Mouse (Mus musculus) midbrain, postnatal 0 days (tissue): ENCODE results near the gene Atp8b5. TPM values are rescaled to one million over a fixed set of nuclear protein-coding genes. Genes with fewer than 3 reads are reported as not detected.
A peak's percentile ranks its signal among the peaks of the same experiment; 100 is the strongest.

Source experiments
- ATAC-seq: fragments of 200-750 bp; cut with Nextera tagmentation; 2 replicates; pipeline ENCODE4 v1.8.0; 2017; ENCODE audit warnings: moderate number of reproducible peaks, mild to moderate bottlenecking, moderate TSS enrichment, moderate library complexity; ENCODE audit not compliant: low FRiP score
- DNase-seq: peaks from one replicate; pipeline ENCODE4 v3.0.0-alpha.2; 2015; ENCODE audit warnings: low spot score
- H3K27ac ChIP-seq: fragments of 300-500 bp; sonication (generic); 2 replicates; pipeline ENCODE4 v1.5.1; 2014; ENCODE audit warnings: low read depth, mild to moderate bottlenecking, low read length, mixed read lengths
- H3K27me3 ChIP-seq: fragments of 300-500 bp; sonication (generic); 2 replicates; pipeline ENCODE4 v1.6.1; 2014; ENCODE audit warnings: low read length, control low read depth, mixed read lengths; ENCODE audit not compliant: insufficient read depth
- H3K36me3 ChIP-seq: fragments of 300-500 bp; sonication (generic); 2 replicates; pipeline ENCODE4 v1.6.1; 2014; ENCODE audit warnings: low read length, control low read depth, mixed read lengths; ENCODE audit not compliant: insufficient read depth
- H3K4me1 ChIP-seq: fragments of 300-500 bp; sonication (generic); 2 replicates; pipeline ENCODE4 v1.6.1; 2014; ENCODE audit warnings: mild to moderate bottlenecking, control low read depth, antibody characterized with exemption, low read length, mixed read lengths; ENCODE audit not compliant: insufficient read depth
- H3K4me2 ChIP-seq: fragments of 300-500 bp; sonication (generic); 2 replicates; pipeline ENCODE4 v1.6.1; 2014; ENCODE audit warnings: low read depth, mild to moderate bottlenecking, low read length, mixed read lengths; ENCODE audit not compliant: poor library complexity, severe bottlenecking
- H3K4me3 ChIP-seq: fragments of 300-500 bp; sonication (generic); 2 replicates; pipeline ENCODE4 v1.5.1; 2014; ENCODE audit warnings: low read depth, mild to moderate bottlenecking, low read length, moderate library complexity
- H3K9ac ChIP-seq: fragments of 300-500 bp; sonication (generic); replicated peaks from 2 replicates; pipeline ENCODE4 v1.6.1; 2014; ENCODE audit warnings: mild to moderate bottlenecking, low read length, moderate library complexity, mixed read lengths; ENCODE audit not compliant: poor library complexity, severe bottlenecking
- H3K9me3 ChIP-seq: fragments of 300-500 bp; sonication (generic); 2 replicates; pipeline ENCODE4 v1.6.1; 2016; ENCODE audit warnings: low read length, control low read depth
- CTCF ChIP-seq: IDR thresholded peaks from 2 replicates; pipeline ENCODE4 v1.5.1; 2016; ENCODE audit warnings: antibody characterized with exemption, mild to moderate bottlenecking
- WGBS: fragments of 180-500 bp; shearing (Covaris S2); extraction: QIAGEN DNeasy Blood & Tissue Kit; methylation state at CpG from one replicate; pipeline ENCODE4 v1.1.7; 2014; 5-methylcytosine and 5-hydroxymethylcytosine counted together
- polyA plus RNA-seq: library from polyadenylated mRNA; unstranded; fragments of >200 nt; fragmentation: Nextera tagmentation; extraction: Ambion mirVana; gene quantifications from 2 replicates; pipeline ENCODE4 v1.2.1, GENCODE M21; 2015
- total RNA-seq: library from RNA; depleted of rRNA; stranded (reverse); fragments of >200 nt; gene quantifications from 2 replicates; pipeline ENCODE4 v1.2.3, GENCODE M21; 2014

Gene Atp8b5
- total and polyA plus RNA-seq, 2 experiments from 2014 or later = 0.44 to 0.54 TPM

- ATAC-seq (no peak), DNase-seq (no peak)
- no peak for TF ChIP-seq CTCF
- no peak overlapping the region for H3K4me2 ChIP-seq
- H3K9me3 ChIP-seq = no peaks in the 10 kb centered on the region
- peaks cover 8% of the 10 kb centered on the region for H3K4me1 ChIP-seq
- no peak overlapping the region for H3K9ac ChIP-seq
- peaks cover 4% of the 10 kb centered on the region; the same call in 1 of the 2 replicates for H3K36me3 ChIP-seq
- H3K27me3 ChIP-seq = no peaks in the 10 kb centered on the region
- H3K27ac ChIP-seq = no peak overlapping the region
- no peak overlapping the region for H3K4me3 ChIP-seq
Observed at GRCm38 (mm10) chr4:43386932-43387331, 120.0 kb downstream of the Atp8b5 start.

GRCm38 (mm10) chr4:43389390-43389789 is 122.4 kb downstream of the Atp8b5 start:
- 90% methylated on average over 2 of the region's 2 CpGs for WGBS
- Histone ChIP-seq H3K36me3 (peaks cover 4% of the 10 kb centered on the region; the same call in 1 of the 2 replicates), H3K27ac (no peak overlapping the region), H3K4me2 (no peak overlapping the region), H3K9me3 (no peaks in the 10 kb centered on the region), H3K9ac (no peak overlapping the region), H3K4me1 (no peaks in the 10 kb centered on the region), H3K27me3 (no peaks in the 10 kb centered on the region), H3K4me3 (no peak overlapping the region)
- DNase-seq (no peak), ATAC-seq (no peak)
- TF ChIP-seq CTCF = no peak

- no peak for ATAC-seq
- TF ChIP-seq CTCF = no peak
Observed at GRCm38 (mm10) chr4:43389845-43390440, 123.0 kb downstream of the Atp8b5 start.

GRCm38 (mm10) chr4:43391521-43392050 is 124.6 kb downstream of the Atp8b5 start:
- Histone ChIP-seq H3K4me1 (no peaks in the 10 kb centered on the region), H3K27me3 (no peaks in the 10 kb centered on the region), H3K4me2 (no peak overlapping the region), H3K9ac (no peak overlapping the region), H3K9me3 (no peaks in the 10 kb centered on the region), H3K36me3 (peaks cover 8% of the 10 kb centered on the region; the same call in 1 of the 2 replicates), H3K4me3 (no peak overlapping the region), H3K27ac (no peak overlapping the region)
- WGBS = 72% methylated on average over 3 of the region's 3 CpGs
- no peak for DNase-seq
- no peak for ATAC-seq
- no peak for TF ChIP-seq CTCF

More at GRCm38 (mm10) chr4:43389845-43390440, 123.0 kb downstream of the Atp8b5 start:
- no peak for DNase-seq
- no peak overlapping the region for H3K27ac ChIP-seq
- H3K27me3 ChIP-seq = no peaks in the 10 kb centered on the region
- H3K4me2 ChIP-seq = no peak overlapping the region
- no peak overlapping the region for H3K4me3 ChIP-seq
- no peaks in the 10 kb centered on the region for H3K4me1 ChIP-seq
- no peak overlapping the region for H3K9ac ChIP-seq
- 67% methylated on average over 9 of the region's 9 CpGs for WGBS
- H3K36me3 ChIP-seq = peaks cover 4% of the 10 kb centered on the region; the same call in 1 of the 2 replicates
- H3K9me3 ChIP-seq = no peaks in the 10 kb centered on the region

GRCm38 (mm10) chr4:43394345-43394891 is 127.5 kb downstream of the Atp8b5 start:
- H3K27ac ChIP-seq = peak overlapping the region; percentile 57
- H3K4me3 ChIP-seq = no peak overlapping the region
- no peak for TF ChIP-seq CTCF
- no peaks in the 10 kb centered on the region for H3K27me3 ChIP-seq
- ATAC-seq (no peak), DNase-seq (no peak)
- H3K36me3 ChIP-seq = peaks cover 4% of the 10 kb centered on the region; the same call in 1 of the 2 replicates
- H3K9me3 ChIP-seq = no peaks in the 10 kb centered on the region
- WGBS = 70% methylated on average over 14 of the region's 15 CpGs
- H3K4me2 ChIP-seq = no peak overlapping the region
- H3K4me1 ChIP-seq = peaks cover 11% of the 10 kb centered on the region; the same call in 1 of the 2 replicates
- no peak overlapping the region for H3K9ac ChIP-seq

GRCm38 (mm10) chr4:43395147-43395546 is 128.2 kb downstream of the Atp8b5 start:
- Histone ChIP-seq H3K9me3 (no peaks in the 10 kb centered on the region), H3K36me3 (peaks cover 4% of the 10 kb centered on the region; the same call in 1 of the 2 replicates), H3K27me3 (no peaks in the 10 kb centered on the region), H3K27ac (0 out of 2 replicates have a peak overlapping the region, but pooled peaks have one; percentile 0), H3K4me2 (no peak overlapping the region), H3K4me1 (peaks cover 11% of the 10 kb centered on the region; the same call in 1 of the 2 replicates), H3K9ac (no peak overlapping the region), H3K4me3 (no peak overlapping the region)
- TF ChIP-seq CTCF = no peak
- ATAC-seq = no peak
- DNase-seq = no peak
- 94% methylated on average over 5 of the region's 5 CpGs for WGBS
